ENCODE assay signal across 9 mouse cellular contexts in the genomic region with DNA sequence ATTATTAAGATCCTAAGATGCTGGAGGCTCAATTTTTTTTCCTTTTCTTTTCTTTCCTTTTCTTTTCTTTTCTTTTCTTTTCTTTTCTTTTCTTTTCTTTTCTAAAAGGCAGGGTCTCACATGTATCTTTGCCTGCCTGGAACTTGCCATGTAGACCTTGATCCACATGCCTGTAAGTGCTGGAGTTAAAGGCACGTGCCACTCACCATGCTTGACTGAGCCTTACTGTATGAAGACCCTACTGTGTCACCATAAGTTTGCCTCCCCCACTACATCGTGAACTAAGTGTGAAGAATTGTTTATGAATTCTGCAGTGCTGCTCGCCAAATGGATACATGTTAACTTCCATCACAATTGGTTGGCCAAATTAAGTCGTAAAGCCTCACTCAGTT. TPM values are rescaled to one million over a fixed set of nuclear protein-coding genes. Genes with fewer than 3 reads are reported as not detected.
DNase-seq lines count a peak whose midpoint lies in the region; ATAC-seq and TF ChIP-seq lines count a peak whose summit lies in the region.
"Had no signal": no experiment of that assay in that cellular context is flagged by ENCODE, and none has a peak within 500 bp of the region (broad histone marks: within the 10 kb centered on the region; RNA-seq: fewer than 3 reads in every experiment).

No protein-coding gene starts in this region.

- no peaks in the 10 kb centered on the region for H3K27me3 ChIP-seq in megakaryocyte, embryonic 14.5 days (replicated peaks)
- H3K27me3 ChIP-seq in liver, embryonic 11.5 days (replicated peaks; ENCODE audit: control insufficient read depth, insufficient read depth, low read length) = no peaks in the 10 kb centered on the region
- no peaks in the 10 kb centered on the region for H3K27me3 ChIP-seq in stomach, postnatal 0 days (ENCODE audit: control insufficient read depth, insufficient read depth, low read length)

- no peak for TF ChIP-seq CTCF in stomach, postnatal 0 days (IDR thresholded peaks at IDR 0.05; ENCODE audit: low read depth)

- DNase-seq in cerebellum, adult 9-10 months = peak; percentile 63
- DNase-seq in cerebellum, adult 8-10 months = no peak
- DNase-seq in liver, embryonic 11.5 days (ENCODE audit: low spot score) = no peak
- DNase-seq in stomach, postnatal 0 days (ENCODE audit: low spot score) = no peak
- DNase-seq in right cerebral cortex, adult 2 months (ENCODE audit: low spot score in 2 of 2) = no peak
- DNase-seq in left cerebral cortex, postnatal 4 days = no peak

- H3K36me3 ChIP-seq in megakaryocyte, embryonic 14.5 days (replicated peaks; ENCODE audit: low read length) = peaks cover 14% of the 10 kb centered on the region
- H3K36me3 ChIP-seq in liver, embryonic 11.5 days (ENCODE audit: control insufficient read depth, insufficient read depth, low read length) = 0 out of 2 replicates have a peak, but pooled peaks cover 3% of the 10 kb centered on the region
- no peaks in the 10 kb centered on the region for H3K36me3 ChIP-seq in stomach, postnatal 0 days (ENCODE audit: control insufficient read depth, insufficient read depth, low read length)

- TF ChIP-seq EP300 in stomach, postnatal 0 days (optimal IDR thresholded peaks at IDR 0.05) = no peak

- WGBS in liver, embryonic 11.5 days = 71% methylated on average over 4 of the region's 4 CpGs
- WGBS in stomach, postnatal 0 days = 46% methylated on average over 4 of the region's 4 CpGs

- peak overlapping the region; percentile 99 for H3K27ac ChIP-seq in liver, embryonic 11.5 days (ENCODE audit: low read depth, low read length)
- peak overlapping the region; percentile 100 for H3K27ac ChIP-seq in stomach, postnatal 0 days (replicated peaks)

- intact Hi-C loops in left cerebral cortex, postnatal 4 days (cut with DNase I) = no loop called here

- ATAC-seq in megakaryocyte, adult 5-6 weeks (ENCODE audit: poor library complexity, severe bottlenecking) = no peak
- no peak for ATAC-seq in liver, embryonic 11.5 days (replicated peaks; ENCODE audit: low FRiP score)
- no peak for ATAC-seq in stomach, postnatal 0 days (ENCODE audit: low FRiP score, low TSS enrichment)

- H3K4me3 ChIP-seq in megakaryocyte, embryonic 14.5 days (replicated peaks) = peak overlapping the region; percentile 31
- H3K4me3 ChIP-seq in liver, embryonic 11.5 days (ENCODE audit: low read depth, low read length) = peak overlapping the region; percentile 74; the same call in 1 of the 2 replicates
- H3K4me3 ChIP-seq in stomach, postnatal 0 days (ENCODE audit: low read depth, low read length) = no peak overlapping the region

- peak overlapping the region; percentile 85 for H3K4me2 ChIP-seq in liver, embryonic 11.5 days
- H3K4me2 ChIP-seq in stomach, postnatal 0 days (replicated peaks; ENCODE audit: low read depth) = no peak overlapping the region; the same call in 1 of the 2 replicates

- H3K9me3 ChIP-seq in megakaryocyte, embryonic 14.5 days = no peaks in the 10 kb centered on the region
- no peaks in the 10 kb centered on the region for H3K9me3 ChIP-seq in liver, embryonic 11.5 days (ENCODE audit: control insufficient read depth, low read length)
- H3K9me3 ChIP-seq in stomach, postnatal 0 days (ENCODE audit: control insufficient read depth, low read length) = no peaks in the 10 kb centered on the region

- H3K9ac ChIP-seq in liver, embryonic 11.5 days (ENCODE audit: low read depth, low read length) = peak overlapping the region; percentile 98
- H3K9ac ChIP-seq in stomach, postnatal 0 days (ENCODE audit: low read length) = no peak overlapping the region

- peaks cover 75% of the 10 kb centered on the region for H3K4me1 ChIP-seq in megakaryocyte, embryonic 14.5 days
- H3K4me1 ChIP-seq in liver, embryonic 11.5 days (replicated peaks; ENCODE audit: control insufficient read depth, insufficient read depth, low read length) = peaks cover 52% of the 10 kb centered on the region
- peaks cover 4% of the 10 kb centered on the region; the same call in 1 of the 2 replicates for H3K4me1 ChIP-seq in stomach, postnatal 0 days (replicated peaks; ENCODE audit: control insufficient read depth, insufficient read depth)

RNA-seq across cellular contexts. Expression of a gene that starts 0.6 kb away (rescaled TPM):
- 50.3 and 65.2 TPM in 2 replicates for polyA plus RNA-seq in megakaryocyte, embryonic 14.5 days (2012; ENCODE audit: insufficient read depth, low replicate concordance)
- total RNA-seq in megakaryocyte, adult 5-6 weeks (2015) = 3.7 and 4.4 TPM in 2 replicates
- 4.7 and 5.1 TPM in 2 replicates for total RNA-seq in megakaryocyte, adult 5-6 weeks (2017)
- polyA plus RNA-seq in liver, embryonic 11.5 days (2014; fragmentation: Nextera tagmentation; extraction: Ambion mirVana) = 19.8 and 21.9 TPM in 2 replicates
- 18.1 and 18.5 TPM in 2 replicates for polyA plus RNA-seq in stomach, postnatal 0 days (2015; fragmentation: Nextera tagmentation; extraction: Ambion mirVana)
- 10 to 100 TPM; 32.3 to 36.7 TPM for total RNA-seq in left cerebral cortex, postnatal 4 days (2021)

RNA-seq across cellular contexts. Expression of a gene that starts 5.7 kb away (rescaled TPM):
- polyA plus RNA-seq in megakaryocyte, embryonic 14.5 days (2012; ENCODE audit: insufficient read depth, low replicate concordance) = not detected in 2 replicates
- total RNA-seq in megakaryocyte, adult 5-6 weeks (2015) = not detected in 2 replicates
- total RNA-seq in megakaryocyte, adult 5-6 weeks (2017) = not detected in 2 replicates
- 0.85 TPM in 1 of 2 replicates, not detected in the other for polyA plus RNA-seq in liver, embryonic 11.5 days (2014; fragmentation: Nextera tagmentation; extraction: Ambion mirVana)
- polyA plus RNA-seq in stomach, postnatal 0 days (2015; fragmentation: Nextera tagmentation; extraction: Ambion mirVana) = 4.6 and 4.9 TPM in 2 replicates
- total RNA-seq in left cerebral cortex, postnatal 4 days (2021) = under 1 TPM in 1 of 2 experiments, not detected in 1; 0.38 TPM

RNA-seq across cellular contexts. Expression of a gene that starts 21.1 kb away (rescaled TPM):
- polyA plus RNA-seq in megakaryocyte, embryonic 14.5 days (2012; ENCODE audit: insufficient read depth, low replicate concordance) = not detected in 2 replicates
- total RNA-seq in megakaryocyte, adult 5-6 weeks (2015) = not detected in 2 replicates
- not detected in 2 replicates for total RNA-seq in megakaryocyte, adult 5-6 weeks (2017)
- polyA plus RNA-seq in liver, embryonic 11.5 days (2014; fragmentation: Nextera tagmentation; extraction: Ambion mirVana) = not detected in 2 replicates
- polyA plus RNA-seq in stomach, postnatal 0 days (2015; fragmentation: Nextera tagmentation; extraction: Ambion mirVana) = not detected in 2 replicates
- not detected for total RNA-seq in left cerebral cortex, postnatal 4 days (2021)
- total RNA-seq: heart, adult 18-20 months had no signal

RNA-seq across cellular contexts. Expression of a gene that starts 36.6 kb away (rescaled TPM):
- 12.9 and 14.5 TPM in 2 replicates for polyA plus RNA-seq in megakaryocyte, embryonic 14.5 days (2012; ENCODE audit: insufficient read depth, low replicate concordance)
- 1.7 and 2.6 TPM in 2 replicates for total RNA-seq in megakaryocyte, adult 5-6 weeks (2015)
- 2.2 and 5.1 TPM in 2 replicates for total RNA-seq in megakaryocyte, adult 5-6 weeks (2017)
- polyA plus RNA-seq in liver, embryonic 11.5 days (2014; fragmentation: Nextera tagmentation; extraction: Ambion mirVana) = 50.7 and 61.8 TPM in 2 replicates
- 32.9 and 36.4 TPM in 2 replicates for polyA plus RNA-seq in stomach, postnatal 0 days (2015; fragmentation: Nextera tagmentation; extraction: Ambion mirVana)
- 10 to 100 TPM; 59.8 to 68.1 TPM for total RNA-seq in left cerebral cortex, postnatal 4 days (2021)
